Mouse (Mus musculus): ENCODE measurements around the gene Akap1. TPM values are rescaled to one million over a fixed set of nuclear protein-coding genes. Genes with fewer than 3 reads are reported as not detected.

The Akap1 gene
- polyA plus RNA-seq, 1 experiment from 2014 or later: 14.0 TPM

DNA sequence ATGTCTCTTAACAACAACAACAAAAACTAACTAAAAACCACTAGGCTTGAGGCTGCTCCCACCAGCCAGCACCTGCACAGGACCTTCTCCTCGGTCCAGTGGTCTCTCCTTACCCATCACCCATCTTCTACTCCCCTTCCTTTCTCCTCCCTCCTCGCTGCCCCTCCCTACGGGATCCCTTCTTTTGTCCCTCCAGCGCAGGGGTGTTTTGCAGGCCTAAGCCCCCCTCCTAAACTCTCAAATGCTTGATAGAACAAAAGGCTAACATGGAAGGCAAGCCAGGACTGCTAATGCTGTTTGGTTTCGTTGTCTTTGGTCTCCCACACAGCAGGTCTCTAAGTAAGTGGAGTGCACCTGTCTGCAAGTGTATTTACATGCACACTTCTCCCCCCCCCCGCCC is 44.1 kb downstream of the Akap1 start:
- H3K9me3 ChIP-seq (replicated peaks): no peaks in the 10 kb centered on the region
- no peak overlapping the region for H3K9ac ChIP-seq
- H3K27me3 ChIP-seq (replicated peaks): peaks cover 48% of the 10 kb centered on the region
- no peak for ATAC-seq
- no peak overlapping the region for H3K4me2 ChIP-seq
- no peaks in the 10 kb centered on the region for H3K36me3 ChIP-seq
- no peak overlapping the region for H3K4me3 ChIP-seq
- no peaks in the 10 kb centered on the region for H3K4me1 ChIP-seq
- H3K27ac ChIP-seq: no peak overlapping the region
- WGBS (ENCODE audit: insufficient replicate concordance): 21% methylated on average over 6 of the region's 6 CpGs

- Histone ChIP-seq H3K4me1 (no peaks in the 10 kb centered on the region), H3K4me3 (no peak overlapping the region), H3K27me3 (replicated peaks) (peaks cover 29% of the 10 kb centered on the region), H3K4me2 (no peak overlapping the region), H3K36me3 (no peaks in the 10 kb centered on the region), H3K9ac (no peak overlapping the region), H3K9me3 (replicated peaks) (no peaks in the 10 kb centered on the region), H3K27ac (no peak overlapping the region)
- no peak for ATAC-seq
- WGBS (ENCODE audit: insufficient replicate concordance): 59% methylated on average over 5 of the region's 5 CpGs
These were observed 47.3 kb downstream of the Akap1 start for GRCm38 (mm10) chr11:88817061-88817460.

DNA sequence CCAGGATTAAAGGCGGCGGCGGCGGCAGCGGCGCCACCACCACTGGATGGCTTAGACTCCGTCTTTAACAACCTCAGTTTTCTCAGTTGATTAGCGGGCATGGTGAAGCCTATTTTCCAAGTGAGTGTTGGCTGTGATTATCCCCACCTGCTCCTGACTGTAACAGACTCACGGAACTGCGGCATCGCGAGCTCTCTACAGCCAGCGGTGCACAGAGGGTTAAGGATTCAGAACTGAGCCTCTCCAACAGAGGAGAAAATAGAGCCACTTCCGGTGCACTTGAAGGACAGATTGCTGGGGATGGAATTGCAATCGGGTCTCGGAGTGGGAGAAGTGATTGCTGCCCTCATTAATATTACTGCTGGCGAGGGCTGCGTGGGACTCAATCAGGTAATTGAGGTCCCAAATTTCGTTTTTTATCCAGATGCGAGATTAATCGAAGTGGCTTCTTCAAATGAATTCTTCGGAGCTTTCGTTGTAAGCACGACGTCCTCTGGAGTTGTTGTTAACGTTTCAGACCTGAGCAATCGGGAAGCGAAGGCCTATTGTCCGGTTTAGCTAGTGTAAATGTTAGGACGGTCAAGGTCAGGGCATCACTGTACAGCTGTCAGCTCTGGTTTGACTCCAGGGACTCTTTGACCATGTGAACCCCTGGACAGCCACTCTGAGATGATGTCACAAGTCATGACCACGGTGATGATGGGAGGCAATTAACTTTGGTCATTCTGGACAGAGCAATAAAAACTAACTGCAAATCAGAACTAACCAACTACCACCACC is 61.0 kb downstream of the Akap1 start:
- no peak for ATAC-seq
- Histone ChIP-seq H3K4me1 (no peaks in the 10 kb centered on the region), H3K4me2 (peak overlapping the region; percentile 32), H3K4me3 (no peak overlapping the region), H3K9ac (no peak overlapping the region), H3K27ac (no peak overlapping the region), H3K27me3 (replicated peaks) (peaks cover 23% of the 10 kb centered on the region), H3K9me3 (replicated peaks) (no peaks in the 10 kb centered on the region), H3K36me3 (no peaks in the 10 kb centered on the region)
- WGBS (ENCODE audit: insufficient replicate concordance): 43% methylated on average over 31 of the region's 31 CpGs

DNA sequence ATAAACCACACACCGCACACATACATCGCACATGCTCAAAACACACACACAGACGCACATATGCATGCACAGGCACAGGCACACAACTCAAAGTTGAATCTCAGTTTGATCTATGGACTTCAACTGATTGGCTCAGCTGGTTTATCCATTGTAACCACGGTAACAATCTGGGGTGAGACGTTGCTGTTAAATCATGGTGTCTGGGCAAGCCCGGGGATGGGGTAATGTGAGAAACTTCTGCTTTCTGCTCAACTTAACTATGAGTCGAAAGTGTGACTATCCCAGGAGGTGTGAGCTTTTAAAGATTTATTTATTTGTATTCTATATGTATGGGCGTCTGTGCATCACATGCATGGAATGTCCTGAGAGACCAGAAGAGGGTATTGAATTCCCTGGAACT is 68.2 kb downstream of the Akap1 start:
- Histone ChIP-seq H3K4me3 (no peak overlapping the region), H3K9me3 (replicated peaks) (no peaks in the 10 kb centered on the region), H3K27me3 (replicated peaks) (peaks cover 4% of the 10 kb centered on the region; the same call in 1 of the 2 replicates), H3K4me1 (no peaks in the 10 kb centered on the region), H3K36me3 (no peaks in the 10 kb centered on the region), H3K9ac (no peak overlapping the region), H3K4me2 (no peak overlapping the region), H3K27ac (no peak overlapping the region)
- whole genome bisulfite sequencing (ENCODE audit: insufficient replicate concordance): 65% methylated on average over 8 of the region's 8 CpGs
- no peak for ATAC-seq

DNA sequence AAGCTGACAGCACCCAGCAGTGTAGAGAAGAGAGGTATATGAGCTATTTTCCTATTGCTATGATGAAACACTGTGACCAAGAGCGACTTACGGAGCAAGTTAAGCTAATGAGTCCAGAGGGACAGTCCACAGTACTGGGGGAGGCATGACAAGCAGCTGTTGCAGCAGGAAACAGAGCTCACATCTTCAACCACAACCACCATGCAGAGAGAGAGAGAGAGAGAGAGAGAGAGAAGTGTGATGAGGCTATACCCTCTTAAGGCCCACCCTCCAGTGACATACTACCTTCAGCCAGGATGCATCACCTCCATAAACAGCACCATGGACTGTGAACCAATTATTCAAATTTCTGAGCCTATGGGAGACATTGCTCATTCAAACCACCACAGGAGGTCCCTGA is 74.5 kb downstream of the Akap1 start:
- H3K4me1 ChIP-seq: no peaks in the 10 kb centered on the region
- no peaks in the 10 kb centered on the region for H3K9me3 ChIP-seq (replicated peaks)
- H3K4me3 ChIP-seq: no peak overlapping the region
- H3K27me3 ChIP-seq (replicated peaks): no peaks in the 10 kb centered on the region; the same call in 1 of the 2 replicates
- H3K36me3 ChIP-seq: no peaks in the 10 kb centered on the region
- H3K4me2 ChIP-seq: no peak overlapping the region
- H3K9ac ChIP-seq: no peak overlapping the region
- H3K27ac ChIP-seq: no peak overlapping the region
- ATAC-seq: no peak
- WGBS (ENCODE audit: insufficient replicate concordance): 40% methylated on average over 2 of the region's 2 CpGs

- Histone ChIP-seq H3K27me3 (replicated peaks) (no peaks in the 10 kb centered on the region; the same call in 1 of the 2 replicates), H3K9me3 (replicated peaks) (no peaks in the 10 kb centered on the region), H3K27ac (no peak overlapping the region), H3K4me3 (no peak overlapping the region), H3K4me1 (no peaks in the 10 kb centered on the region), H3K4me2 (no peak overlapping the region), H3K9ac (no peak overlapping the region), H3K36me3 (no peaks in the 10 kb centered on the region)
- WGBS (ENCODE audit: insufficient replicate concordance): 61% methylated on average over 7 of the region's 7 CpGs
- no peak for ATAC-seq
These were observed 77.6 kb downstream of the Akap1 start for GRCm38 (mm10) chr11:88786816-88787215.

GRCm38 (mm10) chr11:88783525-88783924 is 80.9 kb downstream of the Akap1 start:
- H3K27me3 ChIP-seq (replicated peaks): no peaks in the 10 kb centered on the region
- no peak overlapping the region for H3K9ac ChIP-seq
- no peak overlapping the region for H3K27ac ChIP-seq
- H3K4me3 ChIP-seq: no peak overlapping the region
- H3K36me3 ChIP-seq: no peaks in the 10 kb centered on the region
- no peak for ATAC-seq
- H3K4me1 ChIP-seq: no peaks in the 10 kb centered on the region
- no peak overlapping the region for H3K4me2 ChIP-seq
- no peaks in the 10 kb centered on the region for H3K9me3 ChIP-seq (replicated peaks)
- WGBS (ENCODE audit: insufficient replicate concordance): 66% methylated on average over 4 of the region's 4 CpGs

GRCm38 (mm10) chr11:88782531-88782930 is 81.9 kb downstream of the Akap1 start:
- no peaks in the 10 kb centered on the region for H3K4me1 ChIP-seq
- H3K36me3 ChIP-seq: no peaks in the 10 kb centered on the region
- H3K4me3 ChIP-seq: no peak overlapping the region
- no peak overlapping the region for H3K27ac ChIP-seq
- WGBS (ENCODE audit: insufficient replicate concordance): 65% methylated on average over 5 of the region's 5 CpGs
- no peaks in the 10 kb centered on the region for H3K27me3 ChIP-seq (replicated peaks)
- ATAC-seq: no peak
- no peak overlapping the region for H3K4me2 ChIP-seq
- no peaks in the 10 kb centered on the region for H3K9me3 ChIP-seq (replicated peaks)
- H3K9ac ChIP-seq: no peak overlapping the region

Other genes with a start within 250 kb of the Akap1 start
- 5.0 and 5.2 TPM in 2 replicates for gene Msi2, start 146.1 kb downstream of the Akap1 start, polyA plus RNA-seq (2016; fragmentation: Nextera tagmentation; extraction: Ambion mirVana)
- gene Scpep1, start 90.9 kb upstream of the Akap1 start, polyA plus RNA-seq (2016; fragmentation: Nextera tagmentation; extraction: Ambion mirVana): 40.4 and 42.2 TPM in 2 replicates
- gene Elobl, start 102.3 kb upstream of the Akap1 start, polyA plus RNA-seq (2016; fragmentation: Nextera tagmentation; extraction: Ambion mirVana): not detected in 2 replicates
- gene Coil, start 105.7 kb upstream of the Akap1 start, polyA plus RNA-seq (2016; fragmentation: Nextera tagmentation; extraction: Ambion mirVana): 9.3 and 9.7 TPM in 2 replicates
- 23.1 and 25.9 TPM in 2 replicates for gene Trim25, start 134.8 kb upstream of the Akap1 start, polyA plus RNA-seq (2016; fragmentation: Nextera tagmentation; extraction: Ambion mirVana)
- 1.6 and 1.7 TPM in 2 replicates for gene Dgke, start 202.3 kb upstream of the Akap1 start, polyA plus RNA-seq (2016; fragmentation: Nextera tagmentation; extraction: Ambion mirVana)
- not detected in 2 replicates for gene Gm525, start 209.3 kb upstream of the Akap1 start, polyA plus RNA-seq (2016; fragmentation: Nextera tagmentation; extraction: Ambion mirVana)